8 mouse cellular contexts compared by ENCODE assay signal in genomic region chr16:90810716-90811256, GRCm38 (mm10). TPM values are rescaled to one million over a fixed set of nuclear protein-coding genes. Genes with fewer than 3 reads are reported as not detected.
DNase-seq lines count a peak whose midpoint lies in the region; ATAC-seq lines count a peak whose summit lies in the region.

No protein-coding gene starts in this region.

- no peaks in the 10 kb centered on the region for H3K9me3 ChIP-seq in kidney, embryonic 15.5 days (replicated peaks)
- H3K9me3 ChIP-seq in hindbrain, embryonic 12.5 days (replicated peaks) = no peaks in the 10 kb centered on the region
- H3K9me3 ChIP-seq in midbrain, embryonic 12.5 days = no peaks in the 10 kb centered on the region

- peak overlapping the region; percentile 91 for H3K4me2 ChIP-seq in kidney, embryonic 15.5 days
- H3K4me2 ChIP-seq in hindbrain, embryonic 12.5 days (replicated peaks) = peak overlapping the region; percentile 72
- peak overlapping the region; percentile 70 for H3K4me2 ChIP-seq in midbrain, embryonic 12.5 days (replicated peaks)

- no peaks in the 10 kb centered on the region for H3K36me3 ChIP-seq in kidney, embryonic 15.5 days
- no peaks in the 10 kb centered on the region for H3K36me3 ChIP-seq in hindbrain, embryonic 12.5 days
- no peaks in the 10 kb centered on the region for H3K36me3 ChIP-seq in midbrain, embryonic 12.5 days

- H3K9ac ChIP-seq in kidney, embryonic 15.5 days = 0 out of 2 replicates have a peak overlapping the region, but pooled peaks have one; percentile 23
- H3K9ac ChIP-seq in hindbrain, embryonic 12.5 days = peak overlapping the region; percentile 47
- H3K9ac ChIP-seq in midbrain, embryonic 12.5 days (replicated peaks) = peak overlapping the region; percentile 47

- WGBS in kidney, embryonic 15.5 days = 51% methylated on average over 11 of the region's 11 CpGs
- 56% methylated on average over 11 of the region's 11 CpGs for WGBS in hindbrain, embryonic 12.5 days
- 51% methylated on average over 11 of the region's 11 CpGs for WGBS in midbrain, embryonic 12.5 days

- peak overlapping the region; percentile 96 for H3K4me3 ChIP-seq in kidney, embryonic 15.5 days (replicated peaks)
- H3K4me3 ChIP-seq in brown adipose tissue, adult 24 weeks (ENCODE audit: insufficient read depth, low read depth, low read length) = peak overlapping the region; percentile 45
- H3K4me3 ChIP-seq in hindbrain, embryonic 12.5 days = peak overlapping the region; percentile 67
- H3K4me3 ChIP-seq in midbrain, embryonic 12.5 days = peak overlapping the region; percentile 81

- no peak for DNase-seq in kidney, postnatal 14 days
- no peak for DNase-seq in layer of hippocampus, postnatal 25 days (ENCODE audit: extremely low spot score in 1 of 2, low spot score in 1 of 2)
- DNase-seq in urinary bladder, postnatal 14 days (ENCODE audit: low spot score) = no peak
- DNase-seq in urinary bladder, postnatal 36 days (ENCODE audit: low spot score in 2 of 2) = no peak

- peak overlapping the region; percentile 70; the same call in 1 of the 2 replicates for H3K27ac ChIP-seq in kidney, embryonic 15.5 days
- peak overlapping the region; percentile 44 for H3K27ac ChIP-seq in brown adipose tissue, adult 24 weeks (replicated peaks; ENCODE audit: low read depth, low read length)
- peak overlapping the region; percentile 70 for H3K27ac ChIP-seq in hindbrain, embryonic 12.5 days
- H3K27ac ChIP-seq in midbrain, embryonic 12.5 days (replicated peaks) = peak overlapping the region; percentile 52

- peak; percentile 17; the same call in 1 of the 2 replicates for ATAC-seq in kidney, embryonic 15.5 days (replicated peaks; ENCODE audit: low FRiP score)
- peak; percentile 51 for ATAC-seq in hindbrain, embryonic 12.5 days (ENCODE audit: low FRiP score)
- peak; percentile 57 for ATAC-seq in midbrain, embryonic 12.5 days (ENCODE audit: low FRiP score, low read depth)

- H3K27me3 ChIP-seq in kidney, embryonic 15.5 days = no peaks in the 10 kb centered on the region
- no peaks in the 10 kb centered on the region for H3K27me3 ChIP-seq in hindbrain, embryonic 12.5 days
- H3K27me3 ChIP-seq in midbrain, embryonic 12.5 days = no peaks in the 10 kb centered on the region

- peaks cover 13% of the 10 kb centered on the region; the same call in 1 of the 2 replicates for H3K4me1 ChIP-seq in kidney, embryonic 15.5 days
- H3K4me1 ChIP-seq in brown adipose tissue, adult 24 weeks (ENCODE audit: control insufficient read depth, insufficient read depth, insufficient read length, low read length) = peaks cover 4% of the 10 kb centered on the region; the same call in 1 of the 2 replicates
- peaks cover 17% of the 10 kb centered on the region for H3K4me1 ChIP-seq in hindbrain, embryonic 12.5 days
- peaks cover 14% of the 10 kb centered on the region for H3K4me1 ChIP-seq in midbrain, embryonic 12.5 days

RNA-seq across cellular contexts. Expression of gene Urb1, which starts 0.6 kb away (rescaled TPM):
- polyA plus RNA-seq in kidney, embryonic 15.5 days (2015; fragmentation: Nextera tagmentation; extraction: Ambion mirVana) = 8.7 and 9.0 TPM in 2 replicates
- polyA plus RNA-seq in brown adipose tissue, adult 24 weeks (2012; ENCODE audit: insufficient read depth, insufficient read length, missing spikeins) = 6.2 and 7.5 TPM in 2 replicates
- polyA plus RNA-seq in hindbrain, embryonic 12.5 days (2016; fragmentation: Nextera tagmentation; extraction: Ambion mirVana) = 12.6 and 13.8 TPM in 2 replicates
- 12.1 and 13.8 TPM in 2 replicates for polyA plus RNA-seq in midbrain, embryonic 12.5 days (2016; fragmentation: Nextera tagmentation; extraction: Ambion mirVana)
- total RNA-seq in layer of hippocampus, postnatal 25 days (2021) = 10 to 100 TPM; 11.5 to 15.6 TPM

RNA-seq across cellular contexts. Expression of gene Eva1c, which starts 15.7 kb away (rescaled TPM):
- polyA plus RNA-seq in kidney, embryonic 15.5 days (2015; fragmentation: Nextera tagmentation; extraction: Ambion mirVana) = 0.64 and 0.91 TPM in 2 replicates
- polyA plus RNA-seq in brown adipose tissue, adult 24 weeks (2012; ENCODE audit: insufficient read depth, insufficient read length, missing spikeins) = 0.58 and 1.8 TPM in 2 replicates
- 2.7 and 3.6 TPM in 2 replicates for polyA plus RNA-seq in hindbrain, embryonic 12.5 days (2016; fragmentation: Nextera tagmentation; extraction: Ambion mirVana)
- 1.6 and 3.3 TPM in 2 replicates for polyA plus RNA-seq in midbrain, embryonic 12.5 days (2016; fragmentation: Nextera tagmentation; extraction: Ambion mirVana)
- total RNA-seq in layer of hippocampus, postnatal 25 days (2021) = 1 to 10 TPM; 1.6 TPM

Comparison
In these comparisons a context has a peak if more than half of its experiments do, and no peak if none do; other contexts are left out.
1. H3K4me3 ChIP-seq: peak in every context shown above with its lines; median percentile 96 in kidney, embryonic 15.5 days; 81 in midbrain, embryonic 12.5 days; 67 in hindbrain, embryonic 12.5 days; 45 in brown adipose tissue, adult 24 weeks.